Mouse (Mus musculus) naive thymus-derived CD4-positive, alpha-beta T cell, adult 5 months (primary cell): ENCODE results near the gene Rpl19. TPM values are rescaled to one million over a fixed set of nuclear protein-coding genes. Genes with fewer than 3 reads are reported as not detected.

Experiments used
- polyA plus RNA-seq: library from polyadenylated mRNA; unstranded; fragments of 100-300 nt; shearing (Covaris generic); gene quantifications from one replicate; pipeline ENCODE4 v1.2.1, GENCODE M21; 2017

The Rpl19 gene
- polyA plus RNA-seq, result 2,102 TPM

GRCm38 (mm10) chr11:98026570-98027296, at the start of gene Rpl19:
Rpl19 (plus strand) TSS chr11:98026710.

GRCm38 (mm10) chr11:97985727-97986677, 40.5 kb upstream of the Rpl19 start, which contains the start of gene Plxdc1:
Plxdc1 (minus strand) TSS chr11:97986444.

GRCm38 (mm10) chr11:97995564-97996288, 30.8 kb upstream of the Rpl19 start, which contains the start of gene Arl5c:
Arl5c (minus strand) TSS chr11:97996181.

GRCm38 (mm10) chr11:98022555-98023371, 3.7 kb upstream of the Rpl19 start, which contains the start of gene Cacnb1:
Cacnb1 (minus strand) TSS chr11:98023034.

GRCm38 (mm10) chr11:98052989-98053834, 26.7 kb downstream of the Rpl19 start, which contains the start of gene Stac2:
Stac2 (minus strand) TSS chr11:98053462.

Other genes starting within 250 kb of the Rpl19 start
- gene Rpl23, start 244.3 kb upstream of the Rpl19 start, polyA plus RNA-seq, result 591 TPM
- gene Lasp1, start 227.7 kb upstream of the Rpl19 start, polyA plus RNA-seq, result 126 TPM
- not detected for gene B230217C12Rik, start 185.9 kb upstream of the Rpl19 start, polyA plus RNA-seq
- 0.73 TPM for gene Fbxo47, start 142.6 kb upstream of the Rpl19 start, polyA plus RNA-seq
- 0.32 TPM for gene Plxdc1, start 40.3 kb upstream of the Rpl19 start, polyA plus RNA-seq
- 99.2 TPM for gene Arl5c, start 30.5 kb upstream of the Rpl19 start, polyA plus RNA-seq
- gene Cacnb1, start 3.7 kb upstream of the Rpl19 start, polyA plus RNA-seq, result 18.1 TPM
- not detected for gene Stac2, start 26.8 kb downstream of the Rpl19 start, polyA plus RNA-seq
- gene Fbxl20, start 123.7 kb downstream of the Rpl19 start, polyA plus RNA-seq, result 44.7 TPM
- gene Med1, start 166.6 kb downstream of the Rpl19 start, polyA plus RNA-seq, result 58.6 TPM
- gene Cdk12, start 176.3 kb downstream of the Rpl19 start, polyA plus RNA-seq, result 22.2 TPM